Mouse (Mus musculus): ENCODE measurements around the gene Itgbl1.
"Not testable (repeated sequence)": the region's sequence is repeated elsewhere in the genome, so short reads cannot be mapped to it uniquely, and the experiment has no call there.

Itgbl1 gene

DNA sequence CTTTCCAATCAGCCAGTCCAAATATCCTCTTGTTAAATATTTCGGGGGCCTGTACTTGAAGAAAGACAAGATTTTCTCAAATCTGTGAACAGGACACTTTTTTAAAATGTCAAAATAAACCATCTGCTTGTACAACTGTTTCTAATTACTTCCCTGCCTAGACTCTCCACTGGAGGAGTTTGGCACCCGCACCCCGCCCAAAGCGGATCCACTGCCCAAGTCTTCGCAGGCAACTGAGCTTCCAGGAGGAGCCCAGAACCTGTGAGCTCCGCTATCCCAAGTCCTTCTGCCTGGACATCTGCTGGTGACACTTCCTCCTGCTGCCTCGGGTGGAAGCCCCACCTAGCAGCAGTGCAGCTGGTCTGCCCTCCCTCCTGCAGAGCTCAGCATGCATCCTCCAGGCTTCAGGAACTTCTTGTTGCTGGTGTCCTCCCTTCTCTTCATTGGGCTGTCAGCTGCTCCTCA lies at the start of gene Itgbl1:
Itgbl1 (plus strand) TSS at position 51 of the 465 bp plus-strand sequence.
- peak; percentile 10 for DNase-seq (ENCODE audit: extremely low spot score)

DNA sequence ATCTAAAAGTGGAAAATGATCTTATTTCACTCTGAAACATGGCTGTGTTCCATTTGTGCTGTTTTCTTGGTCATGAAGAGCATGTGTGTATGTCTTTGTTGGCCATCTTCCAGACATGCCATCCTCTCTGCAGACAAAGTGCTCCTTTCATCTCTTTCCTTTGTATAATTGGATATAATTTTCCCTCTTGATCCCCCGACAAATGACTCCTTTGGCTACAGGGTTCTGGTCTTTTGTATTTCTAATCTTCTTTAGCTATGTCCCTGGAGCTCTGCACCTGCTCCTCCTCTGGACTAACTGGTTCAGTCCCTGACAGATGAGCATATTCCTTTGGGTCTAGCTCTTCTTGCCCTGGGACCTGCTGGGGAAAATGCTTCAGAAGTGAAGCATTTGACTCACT lies 36.8 kb upstream of the Itgbl1 start:
- no peak for DNase-seq (ENCODE audit: extremely low spot score)

DNA sequence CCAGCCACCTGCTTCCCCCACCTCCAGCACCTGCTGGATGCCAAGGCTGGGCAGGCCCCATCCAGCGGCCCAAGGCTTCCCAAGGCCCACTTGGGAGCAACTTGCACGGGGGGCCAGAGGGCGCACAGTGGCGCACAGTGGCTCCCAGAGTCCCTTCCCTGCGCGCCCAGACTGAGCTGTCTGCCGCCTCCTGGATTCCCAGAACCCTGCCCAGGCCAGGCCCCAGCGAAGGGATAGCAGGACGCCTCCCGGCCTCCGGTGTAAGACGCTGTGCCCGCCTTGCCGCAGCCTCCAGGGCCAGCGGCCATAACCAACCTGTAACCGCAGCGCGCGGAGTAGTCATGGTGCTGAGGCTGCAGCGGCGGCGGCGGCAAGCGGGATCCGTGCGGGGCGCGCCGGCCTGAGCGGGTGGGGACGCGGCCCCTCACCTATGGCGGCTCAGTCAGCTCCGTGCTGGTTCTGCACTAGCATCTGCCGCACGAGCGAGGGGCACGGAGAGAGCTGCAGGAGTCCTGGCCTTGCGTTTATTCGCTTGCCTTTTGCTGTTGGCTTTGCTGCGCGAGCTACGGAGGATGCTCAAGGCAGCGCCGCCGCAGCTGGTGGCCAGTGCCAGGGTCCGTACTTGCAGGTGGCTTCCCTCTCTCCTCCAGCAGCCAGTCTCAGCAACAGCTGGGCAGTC lies 33.1 kb upstream of the Itgbl1 start, which contains the start of gene Nalcn:
Nalcn (minus strand) TSS at position 644 of the 679 bp plus-strand sequence.
- DNase-seq (ENCODE audit: extremely low spot score) = peak; percentile 60

DNA sequence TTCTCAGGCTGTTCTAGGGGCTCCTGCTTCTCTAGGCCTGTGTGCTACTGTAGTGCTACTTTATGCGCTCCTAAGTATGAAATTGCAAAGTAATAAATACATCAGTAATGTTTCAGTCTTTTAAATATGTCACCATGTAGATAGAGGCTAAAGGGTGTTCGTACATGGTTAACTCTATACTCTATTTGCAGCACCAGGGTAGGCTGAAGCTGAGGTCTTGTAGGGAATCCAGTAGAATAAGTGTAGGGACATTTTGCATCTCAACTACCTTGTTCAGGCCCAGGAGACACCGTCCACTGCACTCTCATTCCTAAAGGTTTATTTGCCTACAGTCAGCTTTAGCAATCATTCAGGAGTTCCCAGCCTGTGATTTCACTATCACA lies 32.6 kb upstream of the Itgbl1 start:
- DNase-seq (ENCODE audit: extremely low spot score) = no peak

DNA sequence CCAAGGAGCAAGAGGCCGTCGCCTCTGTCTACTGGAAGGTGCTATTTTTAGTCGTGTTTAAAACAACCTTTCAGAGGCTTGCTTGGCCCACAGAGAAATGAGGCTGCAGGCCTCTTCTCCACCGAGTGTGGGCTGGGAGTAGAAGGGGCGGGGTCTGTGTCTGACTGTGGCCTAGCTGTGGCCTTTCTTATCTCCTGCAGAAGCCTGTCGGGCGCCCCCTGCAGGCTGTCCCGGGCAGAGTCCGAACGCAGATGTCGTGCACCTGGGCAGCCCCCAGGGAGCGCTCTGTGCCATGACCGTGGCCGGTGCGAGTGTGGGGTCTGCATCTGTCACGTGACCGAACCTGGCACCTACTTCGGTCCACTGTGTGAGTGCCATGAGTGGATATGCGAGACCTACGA lies 1.3 kb downstream of the Itgbl1 start:
- DNase-seq (ENCODE audit: extremely low spot score) = peak; percentile 70

DNA sequence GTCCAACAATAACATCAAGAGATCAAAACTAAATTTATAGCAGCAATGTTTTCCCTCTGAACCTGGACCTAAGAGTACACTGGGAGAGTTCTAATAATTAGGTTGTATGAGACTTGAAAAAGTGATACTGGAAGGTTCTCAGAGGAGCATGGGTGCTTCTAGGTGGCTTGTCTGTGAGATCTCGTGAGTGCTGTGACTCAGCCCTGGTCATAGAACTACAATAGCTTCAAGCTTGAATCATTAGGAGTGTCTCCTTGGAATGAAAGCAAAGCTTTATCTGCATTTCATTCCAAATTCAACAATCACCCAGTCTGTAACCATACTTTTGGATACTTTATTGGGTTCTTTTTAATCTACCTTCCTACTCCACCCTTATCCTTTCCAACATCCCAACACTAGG lies 2.6 kb downstream of the Itgbl1 start:
- no peak for DNase-seq (ENCODE audit: extremely low spot score)

DNA sequence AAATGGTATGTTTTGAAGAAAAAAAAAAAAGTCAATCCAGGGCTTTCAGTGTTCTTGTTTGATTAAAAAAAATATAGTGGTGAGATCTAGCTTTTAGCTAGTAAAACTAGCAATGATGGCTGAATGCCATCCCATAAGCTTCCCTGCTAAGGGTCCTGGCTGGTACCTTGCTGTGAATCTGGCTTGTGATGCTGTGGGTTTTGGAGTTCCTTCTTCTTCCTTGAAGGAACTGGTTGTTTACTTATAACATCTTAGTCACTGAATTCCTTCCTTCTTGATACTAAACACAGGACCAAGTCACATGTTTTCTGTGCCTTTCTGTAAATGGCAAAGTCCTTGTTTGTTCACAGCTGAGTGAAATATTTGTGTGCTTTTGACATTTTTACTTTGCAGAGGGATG lies 3.4 kb downstream of the Itgbl1 start:
- no peak for DNase-seq (ENCODE audit: extremely low spot score)

DNA sequence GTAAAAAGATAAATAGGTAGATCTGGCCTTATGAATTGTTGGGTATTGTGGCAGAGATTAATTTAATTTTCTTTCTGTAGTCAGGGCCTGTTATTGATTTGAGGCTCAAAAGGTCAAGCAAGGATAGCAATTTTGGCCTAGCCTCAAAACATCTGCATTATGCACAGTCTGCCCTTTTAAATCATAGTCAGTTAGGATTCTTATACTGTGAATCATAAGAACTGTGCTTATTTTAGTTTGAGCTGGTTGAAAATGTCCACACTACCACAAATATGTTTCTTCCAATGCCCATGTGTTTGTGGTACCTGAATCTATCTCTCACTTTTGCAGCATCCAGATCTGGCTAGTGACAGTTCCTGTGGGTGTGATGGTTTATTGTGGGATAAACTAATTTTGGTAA lies 4.7 kb downstream of the Itgbl1 start:
- DNase-seq (ENCODE audit: extremely low spot score) = no peak

DNA sequence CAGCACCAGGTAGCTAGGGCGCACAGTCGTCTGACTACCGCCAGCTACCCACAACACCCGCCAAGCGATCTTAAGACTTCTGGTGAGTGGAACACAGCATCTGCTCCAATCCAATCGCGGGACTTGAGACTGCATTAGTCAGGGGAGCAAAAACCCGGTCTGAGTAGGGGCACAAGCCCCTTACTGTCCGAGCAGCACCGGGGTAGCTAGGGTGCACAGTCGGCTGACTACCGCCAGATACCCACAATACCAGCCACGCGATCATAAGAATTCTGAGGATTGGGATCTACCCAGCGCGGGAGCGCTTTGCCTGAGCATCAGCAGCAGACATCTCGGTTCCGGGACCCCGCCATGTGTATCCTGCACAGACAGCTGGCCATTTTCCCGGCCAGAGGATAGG lies 11.3 kb downstream of the Itgbl1 start:
- DNase-seq (ENCODE audit: extremely low spot score) = not testable (repeated sequence)

DNA sequence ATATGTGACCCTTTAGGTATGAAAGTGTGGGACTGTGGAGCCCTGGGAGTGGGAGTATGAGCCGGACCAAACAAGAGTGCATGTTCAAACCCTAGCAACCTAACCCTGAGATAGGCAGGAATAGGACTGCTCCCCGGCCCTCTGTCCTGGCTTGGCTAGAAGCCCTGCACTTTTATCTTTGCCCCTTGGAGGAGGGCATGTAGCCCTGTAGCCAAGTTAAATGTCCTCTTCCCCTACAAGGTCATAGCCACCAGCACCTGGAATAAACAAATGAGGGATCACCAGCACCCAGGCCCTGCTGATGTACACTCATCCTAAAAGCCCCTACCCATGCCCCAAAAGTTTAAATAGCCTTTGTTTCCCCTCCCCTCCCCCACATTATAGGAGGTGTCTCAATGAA lies 18.3 kb downstream of the Itgbl1 start:
- DNase-seq (ENCODE audit: extremely low spot score) = no peak

DNA sequence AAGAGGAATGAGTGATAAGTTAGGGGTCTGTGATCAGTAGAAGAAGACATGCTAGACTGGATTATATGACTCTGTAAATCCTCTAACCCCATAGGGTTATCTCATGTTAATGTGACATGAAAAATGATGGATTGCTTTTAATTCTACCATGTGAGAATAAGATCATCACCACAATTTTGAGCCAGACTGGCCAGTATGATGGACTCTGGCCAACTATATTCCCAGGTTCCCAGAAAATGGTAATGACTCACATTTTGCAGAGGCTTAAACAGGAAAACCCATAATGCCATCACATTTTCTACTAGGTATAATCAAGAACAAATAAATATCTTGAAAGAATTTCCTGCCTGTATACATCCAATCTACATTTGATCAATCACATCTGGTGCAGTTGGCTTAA lies 55.0 kb downstream of the Itgbl1 start:
- no peak for DNase-seq (ENCODE audit: extremely low spot score)

DNA sequence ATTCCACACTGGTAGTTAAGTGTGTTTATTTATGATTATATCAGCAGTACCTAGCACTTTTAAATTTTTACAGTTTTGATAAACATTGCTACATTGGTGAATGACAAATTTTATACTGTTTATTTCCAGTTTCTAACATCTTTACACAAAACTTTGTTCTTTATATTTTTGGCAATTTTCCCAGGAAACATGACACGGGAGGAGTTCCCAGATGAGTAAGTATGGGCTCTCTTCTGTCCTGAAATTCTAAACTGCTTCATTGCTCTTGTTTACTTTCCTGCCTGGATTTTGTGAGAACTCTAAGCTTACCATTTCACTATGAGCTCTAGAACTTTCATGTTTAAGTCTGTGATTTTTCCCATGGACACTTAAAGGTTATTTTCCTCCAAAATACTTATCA lies 82.3 kb downstream of the Itgbl1 start:
- no peak for DNase-seq (ENCODE audit: extremely low spot score)

DNA sequence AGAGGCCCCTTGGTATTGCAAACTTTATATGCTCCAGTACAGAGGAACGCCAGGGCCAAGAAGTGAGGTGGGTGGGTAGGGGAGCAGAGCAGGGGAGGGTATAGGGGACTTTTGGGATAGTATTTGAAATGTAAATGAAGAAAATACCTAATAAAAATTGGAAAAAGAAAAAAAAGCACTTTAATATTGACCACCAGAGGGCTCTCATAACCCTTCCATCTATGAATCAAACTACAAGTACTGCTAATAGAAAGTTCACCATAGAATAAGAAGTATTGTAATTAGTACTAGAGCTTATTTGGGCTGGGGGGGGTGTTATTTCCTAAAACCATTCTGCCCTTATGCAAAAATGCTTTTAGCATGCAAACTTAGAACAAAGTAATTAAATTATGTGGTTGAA lies 91.2 kb downstream of the Itgbl1 start:
- no peak for DNase-seq (ENCODE audit: extremely low spot score)

DNA sequence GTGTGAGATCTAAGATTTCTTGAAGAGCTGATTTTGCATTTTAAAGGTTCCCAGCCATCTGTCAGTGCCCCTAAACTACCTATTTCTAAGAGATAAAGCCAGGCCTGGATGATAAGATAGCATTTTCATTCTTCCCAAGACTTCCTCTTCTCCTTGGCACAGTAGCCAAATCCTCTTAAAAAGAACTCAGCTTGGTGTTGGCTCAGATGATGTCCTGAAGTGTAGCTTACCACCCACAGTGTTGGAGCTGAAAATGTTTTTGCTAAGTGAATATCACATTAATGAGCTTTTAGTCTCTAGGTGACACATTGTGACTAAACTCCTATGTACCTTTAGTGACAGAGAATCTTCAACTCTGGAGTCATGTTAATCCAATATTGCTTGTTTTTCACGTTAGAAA lies 99.8 kb downstream of the Itgbl1 start:
- no peak for DNase-seq (ENCODE audit: extremely low spot score)

DNA sequence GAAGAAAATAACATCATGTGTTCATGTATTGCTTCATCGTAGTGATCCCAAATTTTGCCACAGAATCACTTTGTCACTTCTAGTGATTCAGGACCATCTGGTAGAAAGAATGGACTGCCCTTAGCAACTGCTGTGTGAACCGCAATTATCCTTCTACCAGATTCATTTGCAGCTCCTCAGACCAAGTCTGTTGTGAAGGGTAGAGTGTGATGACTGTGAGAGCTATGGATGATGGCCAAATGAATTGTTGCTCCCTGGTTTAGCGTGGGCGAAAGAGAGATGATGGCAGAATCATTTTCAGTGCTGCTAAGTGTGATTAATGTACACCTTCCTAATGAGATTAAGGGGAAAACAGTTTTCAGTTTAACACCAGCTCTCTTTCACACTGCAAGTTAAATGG lies 100.3 kb downstream of the Itgbl1 start:
- DNase-seq (ENCODE audit: extremely low spot score) = no peak

DNA sequence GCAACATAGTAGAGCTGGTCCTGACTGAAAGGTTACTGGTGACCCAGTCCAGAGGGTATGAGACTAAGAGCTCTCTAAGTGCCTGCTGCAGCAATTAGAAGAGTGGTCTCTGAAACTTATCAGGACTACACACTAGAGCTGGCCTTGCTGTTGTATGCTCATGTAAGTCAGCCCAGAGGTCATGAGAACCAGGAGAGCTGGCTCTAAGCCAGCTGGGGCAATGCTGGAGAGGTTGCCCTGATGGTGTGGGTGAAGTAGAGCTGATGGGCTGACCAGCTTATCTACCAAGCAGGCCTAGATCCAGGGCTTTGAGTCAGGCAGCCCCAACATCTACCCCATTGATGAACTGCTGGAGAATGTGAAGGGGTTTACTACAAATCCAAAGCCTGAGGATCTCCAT lies 142.0 kb downstream of the Itgbl1 start:
- DNase-seq (ENCODE audit: extremely low spot score) = no peak

DNA sequence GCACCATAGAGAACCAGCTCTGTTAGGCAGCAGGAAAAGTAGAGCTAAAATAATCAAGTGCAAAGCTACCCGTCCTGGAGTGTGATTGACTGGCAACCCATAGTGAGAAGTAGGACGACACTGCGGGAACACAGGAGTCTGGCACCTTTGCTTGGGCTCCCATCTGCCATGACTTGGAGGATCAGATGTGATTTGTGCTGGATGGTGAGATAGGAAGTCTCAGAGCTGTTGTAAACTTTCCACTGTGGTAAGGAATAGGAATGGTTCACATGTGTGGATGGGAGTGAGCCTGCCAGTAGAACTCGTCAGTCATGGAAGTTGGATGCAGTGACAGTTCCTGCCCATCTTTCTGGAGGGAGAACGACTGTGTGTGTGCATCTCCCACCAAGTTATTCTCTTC lies 177.9 kb downstream of the Itgbl1 start:
- no peak for DNase-seq (ENCODE audit: extremely low spot score)

DNA sequence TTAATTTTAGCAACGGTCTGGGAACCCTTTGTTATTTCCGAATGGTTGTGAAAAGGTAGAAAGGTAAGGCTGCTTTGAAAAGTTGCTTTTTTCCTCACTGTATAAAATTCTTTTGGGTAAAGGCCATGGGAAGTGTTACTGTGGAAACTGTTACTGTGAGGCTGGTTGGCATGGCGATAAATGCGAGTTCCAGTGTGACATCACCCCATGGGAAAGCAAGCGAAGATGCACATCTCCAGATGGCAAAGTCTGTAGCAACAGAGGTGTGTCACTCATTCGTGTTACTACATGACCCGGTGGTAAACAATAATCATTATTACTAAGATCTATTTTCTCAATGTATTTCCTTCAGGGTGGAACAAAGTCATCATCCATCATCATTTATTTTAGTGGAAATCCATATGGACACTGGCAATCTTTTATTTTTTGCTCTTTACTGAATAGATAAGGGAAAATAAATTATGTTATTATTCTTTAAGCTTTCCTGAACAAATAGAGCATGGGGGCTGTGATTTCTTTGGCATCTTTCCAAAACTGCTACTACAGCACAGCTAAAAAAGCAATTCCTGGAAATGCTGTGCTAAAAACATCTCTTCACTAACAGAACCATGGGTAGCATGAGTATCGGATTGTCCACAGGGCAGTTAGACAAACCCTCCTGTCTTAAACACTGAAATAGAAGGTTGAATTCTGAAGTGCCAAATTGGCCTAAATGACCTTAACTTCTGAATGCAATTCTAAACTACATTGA lies 184.1 kb downstream of the Itgbl1 start:
- DNase-seq (ENCODE audit: extremely low spot score) = no peak

DNA sequence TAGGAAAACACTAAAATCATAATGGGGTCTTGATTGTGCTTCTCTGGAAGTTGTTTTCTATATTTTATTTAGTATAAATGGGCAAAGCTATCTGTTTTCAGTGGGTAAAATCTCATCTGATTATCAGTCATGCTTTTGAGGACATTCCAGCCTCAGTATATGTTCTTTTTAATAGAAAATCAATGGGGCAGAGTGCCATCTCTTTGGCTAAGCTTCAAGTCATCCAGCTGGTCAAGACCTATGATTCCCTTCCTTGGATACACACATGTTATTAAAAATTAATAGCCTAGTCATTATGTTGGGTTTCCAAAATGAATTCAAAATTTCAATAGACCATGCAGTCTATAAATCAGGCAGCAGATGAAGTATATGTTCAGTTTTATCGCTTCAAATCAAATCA lies 204.8 kb downstream of the Itgbl1 start:
- DNase-seq (ENCODE audit: extremely low spot score) = no peak

DNA sequence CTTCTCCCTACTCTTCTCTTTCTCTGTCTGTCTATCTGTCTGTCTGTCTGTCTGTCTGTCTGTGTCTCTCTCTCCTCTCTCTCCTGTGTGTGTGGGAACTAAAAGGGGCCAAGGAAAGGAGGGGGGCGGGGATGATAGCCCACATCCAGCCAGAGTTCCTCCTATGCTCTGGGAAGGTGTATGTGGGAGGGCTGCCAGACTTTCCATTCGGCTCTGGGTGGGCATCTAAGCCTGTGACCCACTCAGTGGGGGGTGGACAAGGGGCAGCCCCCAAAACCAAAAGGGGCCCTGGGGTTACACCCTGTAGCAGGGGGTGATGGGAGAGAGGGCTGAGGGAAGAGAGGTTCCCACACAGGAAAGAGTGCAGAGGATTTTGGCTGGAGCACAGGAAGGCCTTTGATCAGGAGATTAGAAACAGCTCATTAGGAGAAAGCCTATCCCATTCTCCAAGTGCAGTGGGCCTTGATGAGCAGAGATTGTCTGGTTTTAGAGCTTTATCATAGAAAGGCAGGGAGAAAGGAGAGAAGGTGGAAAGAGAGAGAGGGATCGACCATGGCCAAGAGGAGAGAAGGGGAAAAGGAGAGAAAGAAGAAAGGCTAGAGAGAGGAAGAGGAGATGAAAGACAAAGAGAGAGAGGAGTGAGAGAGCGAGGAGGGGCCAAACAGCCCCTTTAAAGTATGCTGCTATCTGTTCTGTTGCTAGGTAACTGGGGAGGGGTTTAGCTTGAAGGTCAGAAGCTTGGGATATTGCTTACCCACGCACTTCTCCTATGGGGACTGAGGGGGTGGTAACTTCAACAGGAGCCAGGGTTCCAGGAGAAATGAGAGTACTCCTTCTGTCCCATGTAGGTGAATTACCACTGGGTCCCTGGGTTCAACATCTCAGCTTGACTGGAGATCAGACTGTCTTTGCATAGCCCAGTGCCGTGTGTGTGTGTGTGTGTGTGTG lies 206.3 kb downstream of the Itgbl1 start:
- DNase-seq (ENCODE audit: extremely low spot score) = peak; percentile 21

DNA sequence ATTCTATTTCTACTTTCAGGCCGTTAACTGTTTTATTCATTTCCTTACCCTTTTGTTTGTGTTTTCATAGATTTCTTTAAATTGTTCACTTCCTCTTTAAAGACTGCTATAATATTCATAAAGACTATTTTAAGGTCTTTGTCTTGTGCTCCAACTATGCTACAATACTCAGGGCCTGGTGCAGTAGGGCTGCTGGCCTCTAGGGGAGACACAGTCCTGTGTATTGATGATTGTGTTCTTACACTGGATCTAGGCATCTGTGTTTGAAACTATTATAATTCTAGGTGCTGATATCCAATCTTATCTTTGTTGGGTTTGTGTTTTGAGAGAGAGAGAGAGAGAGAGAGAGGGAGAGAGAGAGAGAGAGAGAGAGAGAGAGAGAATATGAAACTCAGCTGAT lies 268.1 kb downstream of the Itgbl1 start:
- no peak for DNase-seq (ENCODE audit: extremely low spot score)

DNA sequence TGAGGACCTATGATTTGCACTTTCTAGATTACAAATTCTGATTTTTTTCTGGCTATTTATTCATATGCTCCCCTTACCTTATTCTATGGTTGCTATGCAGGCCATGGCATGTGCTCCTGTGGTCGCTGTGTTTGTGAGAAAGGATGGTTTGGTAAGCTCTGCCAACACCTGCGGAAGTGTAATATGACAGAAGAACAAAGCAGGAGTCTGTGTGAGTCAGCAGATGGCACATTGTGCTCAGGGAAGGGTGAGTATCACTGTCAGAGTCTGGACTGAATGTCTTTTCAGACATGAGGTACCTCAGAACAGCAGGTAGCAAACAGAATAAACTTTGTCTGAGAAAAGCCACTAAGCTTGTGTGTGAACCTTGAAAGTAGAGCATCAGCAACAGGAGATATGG lies 306.8 kb downstream of the Itgbl1 start:
- no peak for DNase-seq (ENCODE audit: extremely low spot score)

Measured in embryo, embryonic 9.5 days (tissue).